Comparison of ENCODE assay signal across 8 mouse cellular contexts in the genomic region with DNA sequence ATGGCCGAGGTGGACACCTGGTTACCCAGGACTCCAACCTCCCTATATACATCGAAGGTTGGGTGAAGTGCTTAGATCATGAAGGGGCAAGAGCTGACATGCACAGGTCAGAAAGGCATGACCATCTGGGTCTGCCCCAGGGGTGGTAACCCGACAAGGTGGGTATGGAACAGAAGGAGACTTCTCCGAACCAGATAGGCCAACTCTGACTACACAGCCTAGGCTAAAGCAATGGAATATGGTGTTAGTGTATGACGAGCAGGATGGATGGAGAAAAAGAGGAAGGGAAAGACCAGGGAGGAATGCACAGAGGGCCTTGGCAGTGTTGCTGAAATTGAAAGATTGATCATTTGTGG. TPM values are rescaled to one million over a fixed set of nuclear protein-coding genes. Genes with fewer than 3 reads are reported as not detected.
A peak's percentile ranks its signal among the peaks of the same experiment; 100 is the strongest.
DNase-seq lines count a peak whose midpoint lies in the region; ATAC-seq lines count a peak whose summit lies in the region.
"Had no signal": no experiment of that assay in that cellular context is flagged by ENCODE, and none has a peak within 500 bp of the region (broad histone marks: within the 10 kb centered on the region; RNA-seq: fewer than 3 reads in every experiment).

No protein-coding gene starts in this region.

- H3K4me3 ChIP-seq in lung, embryonic 15.5 days, result peak overlapping the region; percentile 49; the same call in 1 of the 2 replicates
- H3K4me3 ChIP-seq in forebrain, embryonic 16.5 days (replicated peaks; ENCODE audit: low read length), result peak overlapping the region; percentile 59; the same call in 1 of the 2 replicates
- H3K4me3 ChIP-seq in limb, embryonic 15.5 days, result peak overlapping the region; percentile 48; the same call in 1 of the 2 replicates
- H3K4me3 ChIP-seq in stomach, embryonic 15.5 days (replicated peaks), result peak overlapping the region; percentile 53

- H3K9ac ChIP-seq in lung, embryonic 15.5 days, result no peak overlapping the region
- peak overlapping the region; percentile 90 for H3K9ac ChIP-seq in forebrain, embryonic 16.5 days (replicated peaks; ENCODE audit: low read depth, low read length)
- peak overlapping the region; percentile 39; the same call in 1 of the 2 replicates for H3K9ac ChIP-seq in limb, embryonic 15.5 days
- H3K9ac ChIP-seq in stomach, embryonic 15.5 days, result no peak overlapping the region

- H3K4me2 ChIP-seq in lung, embryonic 15.5 days, result peak overlapping the region; percentile 97
- H3K4me2 ChIP-seq in forebrain, embryonic 16.5 days (ENCODE audit: low read length), result peak overlapping the region; percentile 86
- peak overlapping the region; percentile 93 for H3K4me2 ChIP-seq in limb, embryonic 15.5 days
- peak overlapping the region; percentile 98 for H3K4me2 ChIP-seq in stomach, embryonic 15.5 days

- WGBS in lung, embryonic 15.5 days, result 32% methylated on average over 5 of the region's 5 CpGs
- WGBS in forebrain, embryonic 16.5 days, result 31% methylated on average over 5 of the region's 5 CpGs
- WGBS in limb, embryonic 15.5 days, result 30% methylated on average over 5 of the region's 5 CpGs
- 32% methylated on average over 5 of the region's 5 CpGs for WGBS in stomach, embryonic 15.5 days

- H3K27ac ChIP-seq in lung, embryonic 15.5 days, result no peak overlapping the region
- H3K27ac ChIP-seq in forebrain, embryonic 16.5 days (ENCODE audit: low read length), result no peak overlapping the region; the same call in 1 of the 2 replicates
- H3K27ac ChIP-seq in limb, embryonic 15.5 days, result no peak overlapping the region
- no peak overlapping the region for H3K27ac ChIP-seq in stomach, embryonic 15.5 days

- no peak for DNase-seq in lung, postnatal 36 days
- no peak for DNase-seq in yolk sac, embryonic 10.5 days (ENCODE audit: low spot score)
- no peak for DNase-seq in gastrocnemius, postnatal 10 days

- no peaks in the 10 kb centered on the region for H3K9me3 ChIP-seq in lung, embryonic 15.5 days
- H3K9me3 ChIP-seq in forebrain, embryonic 16.5 days (ENCODE audit: control insufficient read depth, low read length), result no peaks in the 10 kb centered on the region
- H3K9me3 ChIP-seq in limb, embryonic 15.5 days, result no peaks in the 10 kb centered on the region
- no peaks in the 10 kb centered on the region for H3K9me3 ChIP-seq in stomach, embryonic 15.5 days

- no peaks in the 10 kb centered on the region for H3K36me3 ChIP-seq in lung, embryonic 15.5 days
- no peaks in the 10 kb centered on the region for H3K36me3 ChIP-seq in forebrain, embryonic 16.5 days (ENCODE audit: control insufficient read depth, insufficient read depth)
- no peaks in the 10 kb centered on the region for H3K36me3 ChIP-seq in limb, embryonic 15.5 days
- no peaks in the 10 kb centered on the region for H3K36me3 ChIP-seq in stomach, embryonic 15.5 days

- ATAC-seq in lung, embryonic 15.5 days (ENCODE audit: borderline replicate concordance, extremely low read depth, low FRiP score, low TSS enrichment), result no peak
- ATAC-seq in forebrain, embryonic 16.5 days, result no peak
- ATAC-seq in limb, embryonic 15.5 days (ENCODE audit: insufficient number of reproducible peaks, low FRiP score, low TSS enrichment, low read depth), result no peak
- ATAC-seq in stomach, embryonic 15.5 days (ENCODE audit: insufficient read depth, low FRiP score, low read depth), result no peak

- peaks cover 21% of the 10 kb centered on the region for H3K27me3 ChIP-seq in lung, embryonic 15.5 days
- no peaks in the 10 kb centered on the region for H3K27me3 ChIP-seq in forebrain, embryonic 16.5 days (replicated peaks; ENCODE audit: control insufficient read depth, insufficient read depth, low read length)
- H3K27me3 ChIP-seq in limb, embryonic 15.5 days, result peaks cover 43% of the 10 kb centered on the region
- H3K27me3 ChIP-seq in stomach, embryonic 15.5 days (replicated peaks), result peaks cover 21% of the 10 kb centered on the region

- peaks cover 22% of the 10 kb centered on the region for H3K4me1 ChIP-seq in lung, embryonic 15.5 days
- H3K4me1 ChIP-seq in forebrain, embryonic 16.5 days (replicated peaks; ENCODE audit: control insufficient read depth, insufficient read depth, low read length), result peaks cover 38% of the 10 kb centered on the region
- H3K4me1 ChIP-seq in limb, embryonic 15.5 days, result peaks cover 15% of the 10 kb centered on the region
- H3K4me1 ChIP-seq in stomach, embryonic 15.5 days, result 0 out of 2 replicates have a peak, but pooled peaks cover 15% of the 10 kb centered on the region

RNA-seq across cellular contexts. Expression of a gene that starts 6.0 kb away (rescaled TPM):
- 15.7 and 16.0 TPM in 2 replicates for polyA plus RNA-seq in lung, embryonic 15.5 days (2015; fragmentation: Nextera tagmentation; extraction: Ambion mirVana)
- polyA plus RNA-seq in forebrain, embryonic 16.5 days (2015; fragmentation: Nextera tagmentation; extraction: Ambion mirVana), result 15.8 and 22.0 TPM in 2 replicates
- 28.5 and 33.5 TPM in 2 replicates for polyA plus RNA-seq in limb, embryonic 15.5 days (2015; fragmentation: Nextera tagmentation; extraction: Ambion mirVana)
- polyA plus RNA-seq in stomach, embryonic 15.5 days (2015; fragmentation: Nextera tagmentation; extraction: Ambion mirVana), result 16.9 and 17.1 TPM in 2 replicates
- 10 to 100 TPM; 14.9 to 17.4 TPM for total RNA-seq in gastrocnemius, postnatal 10 days (2021)

RNA-seq across cellular contexts. Expression of a gene that starts 10.1 kb away (rescaled TPM):
- 8.8 and 11.7 TPM in 2 replicates for polyA plus RNA-seq in lung, embryonic 15.5 days (2015; fragmentation: Nextera tagmentation; extraction: Ambion mirVana)
- 0.85 and 1.6 TPM in 2 replicates for polyA plus RNA-seq in forebrain, embryonic 16.5 days (2015; fragmentation: Nextera tagmentation; extraction: Ambion mirVana)
- 8.9 and 10.0 TPM in 2 replicates for polyA plus RNA-seq in limb, embryonic 15.5 days (2015; fragmentation: Nextera tagmentation; extraction: Ambion mirVana)
- polyA plus RNA-seq in stomach, embryonic 15.5 days (2015; fragmentation: Nextera tagmentation; extraction: Ambion mirVana), result 15.5 and 17.2 TPM in 2 replicates
- 1 to 10 TPM; 1.9 to 2.9 TPM for total RNA-seq in gastrocnemius, postnatal 10 days (2021)

RNA-seq across cellular contexts. Expression of a gene that starts 24.7 kb away (rescaled TPM):
- 121 and 122 TPM in 2 replicates for polyA plus RNA-seq in lung, embryonic 15.5 days (2015; fragmentation: Nextera tagmentation; extraction: Ambion mirVana)
- polyA plus RNA-seq in forebrain, embryonic 16.5 days (2015; fragmentation: Nextera tagmentation; extraction: Ambion mirVana), result 91.7 and 101 TPM in 2 replicates
- polyA plus RNA-seq in limb, embryonic 15.5 days (2015; fragmentation: Nextera tagmentation; extraction: Ambion mirVana), result 114 and 117 TPM in 2 replicates
- 105 and 106 TPM in 2 replicates for polyA plus RNA-seq in stomach, embryonic 15.5 days (2015; fragmentation: Nextera tagmentation; extraction: Ambion mirVana)
- total RNA-seq in gastrocnemius, postnatal 10 days (2021), result 10 to 100 TPM; 31.1 to 40.5 TPM

RNA-seq across cellular contexts. Expression of a gene that starts 27.9 kb away (rescaled TPM):
- polyA plus RNA-seq in lung, embryonic 15.5 days (2015; fragmentation: Nextera tagmentation; extraction: Ambion mirVana), result not detected in 2 replicates
- not detected in 2 replicates for polyA plus RNA-seq in forebrain, embryonic 16.5 days (2015; fragmentation: Nextera tagmentation; extraction: Ambion mirVana)
- not detected in 2 replicates for polyA plus RNA-seq in limb, embryonic 15.5 days (2015; fragmentation: Nextera tagmentation; extraction: Ambion mirVana)
- polyA plus RNA-seq in stomach, embryonic 15.5 days (2015; fragmentation: Nextera tagmentation; extraction: Ambion mirVana), result 0.18 TPM in 1 of 2 replicates, not detected in the other
- total RNA-seq in gastrocnemius, postnatal 10 days (2021), result not detected
- total RNA-seq: gastrocnemius, postnatal 4 days had no signal

RNA-seq across cellular contexts. Expression of a gene that starts 32.0 kb away (rescaled TPM):
- 0.69 and 1.4 TPM in 2 replicates for polyA plus RNA-seq in lung, embryonic 15.5 days (2015; fragmentation: Nextera tagmentation; extraction: Ambion mirVana)
- polyA plus RNA-seq in forebrain, embryonic 16.5 days (2015; fragmentation: Nextera tagmentation; extraction: Ambion mirVana), result not detected in 2 replicates
- 0.81 TPM in 1 of 2 replicates, not detected in the other for polyA plus RNA-seq in limb, embryonic 15.5 days (2015; fragmentation: Nextera tagmentation; extraction: Ambion mirVana)
- polyA plus RNA-seq in stomach, embryonic 15.5 days (2015; fragmentation: Nextera tagmentation; extraction: Ambion mirVana), result 0.92 and 1.5 TPM in 2 replicates
- total RNA-seq in gastrocnemius, postnatal 10 days (2021), result not detected

Comparison
In these comparisons a context has a peak if more than half of its experiments do, and no peak if none do; other contexts are left out.
1. H3K9ac ChIP-seq: peak in forebrain, embryonic 16.5 days (single experiment) and limb, embryonic 15.5 days (single experiment); none in lung, embryonic 15.5 days (single experiment) and stomach, embryonic 15.5 days (single experiment).
2. Peak in every context shown above with its lines, with median percentiles within 50 percentile points of each other: H3K4me2 ChIP-seq and H3K4me3 ChIP-seq.